ENCODE assay signal across 9 mouse cellular contexts in the genomic region with DNA sequence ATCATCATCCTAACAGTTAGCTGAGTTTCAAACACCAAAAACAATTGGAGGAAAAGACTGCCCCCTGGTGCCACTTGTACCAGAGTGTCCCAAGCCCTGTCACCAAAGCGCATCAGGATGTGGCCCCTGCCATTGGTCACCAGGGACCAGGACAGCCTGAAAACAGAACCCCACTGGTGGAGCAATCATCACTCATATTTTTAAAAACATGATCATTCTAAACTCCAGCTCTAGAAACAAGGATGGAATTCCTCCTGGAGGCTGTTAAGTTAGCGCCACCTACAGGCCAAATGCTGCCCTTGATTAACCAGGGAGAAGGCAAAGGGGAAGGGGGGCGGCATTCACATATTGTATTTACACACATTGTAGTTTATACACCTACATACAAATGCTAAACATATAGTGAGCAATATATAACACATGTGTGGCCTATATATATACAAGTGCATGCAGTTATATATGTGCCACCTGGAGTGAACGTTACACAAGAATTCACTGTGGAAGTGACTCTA. TPM values are rescaled to one million over a fixed set of nuclear protein-coding genes. Genes with fewer than 3 reads are reported as not detected.
DNase-seq lines count a peak whose midpoint lies in the region; ATAC-seq lines count a peak whose summit lies in the region.
"Had no signal": no experiment of that assay in that cellular context is flagged by ENCODE, and none has a peak within 500 bp of the region (broad histone marks: within the 10 kb centered on the region; RNA-seq: fewer than 3 reads in every experiment).

No protein-coding gene starts in this region.

- peak; percentile 93 for DNase-seq in heart, adult 11 months
- DNase-seq in heart, embryonic 10.5 days (ENCODE audit: low spot score), result no peak
- peak; percentile 60 for DNase-seq in adipocyte (ENCODE audit: low spot score)
- DNase-seq in embryo, embryonic 11.5 days (ENCODE audit: low read depth, low spot score), result peak; percentile 54
- peak; percentile 84 for DNase-seq in hindbrain, embryonic 11.5 days (ENCODE audit: low spot score)
- peak; percentile 36 to 56 for DNase-seq in layer of hippocampus, postnatal 36 days
- peak; percentile 77 for DNase-seq in mesoderm, embryonic 11.5 days (ENCODE audit: low read depth, low spot score)
- peak; percentile 11 for DNase-seq in right cerebral cortex, postnatal 25 days

- no peaks in the 10 kb centered on the region for H3K9me3 ChIP-seq in heart, embryonic 10.5 days
- no peaks in the 10 kb centered on the region for H3K9me3 ChIP-seq in hindbrain, embryonic 11.5 days (ENCODE audit: control insufficient read depth, low read length)
- H3K9me3 ChIP-seq: limb, embryonic 15.5 days had no signal

- no peak overlapping the region for H3K9ac ChIP-seq in hindbrain, embryonic 11.5 days (ENCODE audit: low read depth, low read length)
- H3K9ac ChIP-seq: limb, embryonic 15.5 days had no signal

- 37% methylated on average over 4 of the region's 4 CpGs for WGBS in heart, embryonic 10.5 days
- 36% methylated on average over 4 of the region's 4 CpGs for WGBS in hindbrain, embryonic 11.5 days

- peaks cover 10% of the 10 kb centered on the region for H3K4me1 ChIP-seq in heart, embryonic 10.5 days
- no peaks in the 10 kb centered on the region for H3K4me1 ChIP-seq in hindbrain, embryonic 11.5 days (replicated peaks; ENCODE audit: control insufficient read depth, insufficient read depth, low read length)

- H3K36me3 ChIP-seq in heart, embryonic 10.5 days, result no peaks in the 10 kb centered on the region
- H3K36me3 ChIP-seq in hindbrain, embryonic 11.5 days (ENCODE audit: control insufficient read depth, insufficient read depth, low read length), result no peaks in the 10 kb centered on the region
- H3K36me3 ChIP-seq: limb, embryonic 15.5 days had no signal

- no peak overlapping the region for H3K4me2 ChIP-seq in hindbrain, embryonic 11.5 days (replicated peaks; ENCODE audit: low read depth, low read length)
- H3K4me2 ChIP-seq: limb, embryonic 15.5 days had no signal

- no peak overlapping the region for H3K27ac ChIP-seq in heart, embryonic 10.5 days
- no peak overlapping the region for H3K27ac ChIP-seq in hindbrain, embryonic 11.5 days (ENCODE audit: low read depth, low read length)
- H3K27ac ChIP-seq: limb, embryonic 15.5 days had no signal

- peaks cover 59% of the 10 kb centered on the region for H3K27me3 ChIP-seq in heart, embryonic 10.5 days (ENCODE audit: insufficient read depth, poor library complexity, severe bottlenecking)
- H3K27me3 ChIP-seq in hindbrain, embryonic 11.5 days (ENCODE audit: control insufficient read depth, insufficient read depth, low read length), result peaks cover 15% of the 10 kb centered on the region

- H3K4me3 ChIP-seq in heart, embryonic 10.5 days, result no peak overlapping the region
- H3K4me3 ChIP-seq in hindbrain, embryonic 11.5 days (ENCODE audit: low read depth, low read length), result no peak overlapping the region
- H3K4me3 ChIP-seq: limb, embryonic 15.5 days had no signal

- peak; percentile 27; the same call in 1 of the 2 replicates for ATAC-seq in hindbrain, embryonic 11.5 days (ENCODE audit: low FRiP score)

RNA-seq across cellular contexts. Expression of a gene that starts 1.9 kb away (rescaled TPM):
- polyA plus RNA-seq in heart, embryonic 10.5 days (2016; fragmentation: Nextera tagmentation; extraction: Ambion mirVana), result 0.13 and 0.51 TPM in 2 replicates
- polyA plus RNA-seq in hindbrain, embryonic 11.5 days (2014; fragmentation: Nextera tagmentation; extraction: Ambion mirVana), result 0.51 and 0.75 TPM in 2 replicates
- under 1 TPM; 0.32 to 0.78 TPM for total RNA-seq in layer of hippocampus, postnatal 36 days (2021)

RNA-seq across cellular contexts. Expression of a gene that starts 7.1 kb away (rescaled TPM):
- 7.5 and 9.5 TPM in 2 replicates for polyA plus RNA-seq in heart, embryonic 10.5 days (2016; fragmentation: Nextera tagmentation; extraction: Ambion mirVana)
- polyA plus RNA-seq in hindbrain, embryonic 11.5 days (2014; fragmentation: Nextera tagmentation; extraction: Ambion mirVana), result 11.2 and 11.6 TPM in 2 replicates
- 10 to 100 TPM; 12.6 to 13.9 TPM for total RNA-seq in layer of hippocampus, postnatal 36 days (2021)
